Comparison of ENCODE assay signal across 37 mouse cellular contexts in genomic region chr10:13220061-13220460, GRCm38 (mm10). TPM values are rescaled to one million over a fixed set of nuclear protein-coding genes. Genes with fewer than 3 reads are reported as not detected.
"Had no signal": no experiment of that assay in that cellular context is flagged by ENCODE, and none has a peak within 500 bp of the region (broad histone marks: within the 10 kb centered on the region; RNA-seq: fewer than 3 reads in every experiment).

No protein-coding gene starts in this region.

- H3K9me3 ChIP-seq: heart, embryonic 10.5 days; heart, embryonic 12.5 days; hindbrain, embryonic 10.5 days; hindbrain, embryonic 12.5 days; limb, embryonic 10.5 days; limb, embryonic 12.5 days; liver, embryonic 13.5 days; liver, embryonic 15.5 days had no signal

- H3K27me3 ChIP-seq: heart, embryonic 12.5 days; hindbrain, embryonic 12.5 days; limb, embryonic 12.5 days; liver, embryonic 13.5 days; liver, embryonic 15.5 days had no signal

- ATAC-seq: forebrain, embryonic 16.5 days; hindbrain, embryonic 16.5 days; inflammation-experienced regulatory T-cells, adult 6 months; liver, postnatal 0 days had no signal

- H3K4me1 ChIP-seq: limb, embryonic 10.5 days; limb, embryonic 12.5 days had no signal

- DNase-seq: gastrocnemius, adult 2 months; gastrocnemius, postnatal 10 days; gastrocnemius, postnatal 25 days; heart, adult 2 months; heart, postnatal 10 days; heart, postnatal 4 days; kidney, adult 8-10 months; kidney, postnatal 10 days; kidney, postnatal 4 days; liver; liver, embryonic 13.5 days; liver, postnatal 0 days had no signal

- H3K36me3 ChIP-seq: liver, embryonic 13.5 days; liver, embryonic 15.5 days had no signal

- H3K4me2 ChIP-seq: heart, embryonic 12.5 days; hindbrain, embryonic 12.5 days; hindbrain, embryonic 14.5 days; limb, embryonic 12.5 days; liver, embryonic 11.5 days; liver, embryonic 13.5 days; liver, embryonic 15.5 days had no signal

- H3K4me3 ChIP-seq: gastrocnemius, adult 2 months; heart, adult 2 months; heart, embryonic 10.5 days; heart, embryonic 12.5 days; hindbrain, embryonic 10.5 days; hindbrain, embryonic 12.5 days; layer of hippocampus, adult 2 months; left cerebral cortex, adult 2 months; limb, embryonic 10.5 days; limb, embryonic 12.5 days; liver, embryonic 13.5 days; liver, embryonic 15.5 days had no signal

- H3K27ac ChIP-seq: gastrocnemius, adult 2 months; heart, adult 2 months; heart, embryonic 10.5 days; hindbrain, embryonic 10.5 days; hindbrain, embryonic 12.5 days; hindbrain, embryonic 14.5 days; layer of hippocampus, adult 2 months; left cerebral cortex, adult 2 months; limb, embryonic 10.5 days; limb, embryonic 12.5 days; liver, embryonic 13.5 days; liver, embryonic 15.5 days had no signal

- H3K9ac ChIP-seq: heart, embryonic 12.5 days; hindbrain, embryonic 12.5 days; hindbrain, embryonic 14.5 days; limb, embryonic 12.5 days; liver, embryonic 13.5 days; liver, embryonic 15.5 days; liver, postnatal 0 days had no signal

RNA-seq across cellular contexts. Expression of gene Zc2hc1b, which starts 42.2 kb away (rescaled TPM):
- total RNA-seq: gastrocnemius, adult 2 months; gastrocnemius, postnatal 10 days; gastrocnemius, postnatal 25 days; gastrocnemius, postnatal 4 days; granulocyte monocyte progenitor cell, adult 5-6 weeks; heart, adult 2 months; heart, postnatal 10 days; heart, postnatal 25 days; heart, postnatal 4 days; layer of hippocampus, adult 2 months; layer of hippocampus, postnatal 10 days; layer of hippocampus, postnatal 25 days; left cerebral cortex, adult 2 months; left cerebral cortex, postnatal 14 days; left cerebral cortex, postnatal 36 days had no signal
- polyA plus RNA-seq: forebrain, embryonic 16.5 days; frontal cortex, adult 2 months; heart, adult 2 months; heart, embryonic 10.5 days; heart, embryonic 12.5 days; heart, embryonic 14.5 days; heart, embryonic 16.5 days; hindbrain, embryonic 10.5 days; hindbrain, embryonic 12.5 days; hindbrain, embryonic 14.5 days; hindbrain, embryonic 16.5 days; inflammation-experienced regulatory T-cells, adult 6 months; limb, embryonic 10.5 days; limb, embryonic 12.5 days; limb, embryonic 14.5 days; liver, embryonic 11.5 days; liver, embryonic 13.5 days; liver, embryonic 15.5 days; liver, postnatal 0 days had no signal
